Mouse (Mus musculus) embryonic facial prominence, embryonic 12.5 days (tissue): ENCODE data around the gene Stam. TPM values are rescaled to one million over a fixed set of nuclear protein-coding genes. Genes with fewer than 3 reads are reported as not detected.
"Not testable (repeated sequence)": the region's sequence is repeated elsewhere in the genome, so short reads cannot be mapped to it uniquely, and the experiment has no call there.

ENCODE experiments used
- ATAC-seq: fragments of 200-750 bp; cut with Nextera tagmentation; 2 replicates; pipeline ENCODE4 v1.8.0; 2017; ENCODE audit not compliant: insufficient number of reproducible peaks, insufficient read depth, low FRiP score, low TSS enrichment
- H3K27ac ChIP-seq: fragments of 300-500 bp; sonication (generic); 2 replicates; pipeline ENCODE4 v1.5.1; 2016; ENCODE audit warnings: mild to moderate bottlenecking
- H3K27me3 ChIP-seq: fragments of 300-500 bp; sonication (generic); 2 replicates; pipeline ENCODE4 v1.6.1; 2016; ENCODE audit warnings: mild to moderate bottlenecking, moderate library complexity
- H3K36me3 ChIP-seq: fragments of 300-500 bp; sonication (generic); 2 replicates; pipeline ENCODE4 v1.6.1; 2016; ENCODE audit warnings: mild to moderate bottlenecking
- H3K4me1 ChIP-seq: fragments of 300-500 bp; sonication (generic); 2 replicates; pipeline ENCODE4 v1.6.1; 2016
- H3K4me2 ChIP-seq: fragments of 300-500 bp; sonication (generic); replicated peaks from 2 replicates; pipeline ENCODE4 v1.6.1; 2016; ENCODE audit warnings: mild to moderate bottlenecking, moderate library complexity
- H3K4me3 ChIP-seq: fragments of 300-500 bp; sonication (generic); 2 replicates; pipeline ENCODE4 v1.5.1; 2016; ENCODE audit warnings: mild to moderate bottlenecking
- H3K9ac ChIP-seq: fragments of 300-500 bp; sonication (generic); 2 replicates; pipeline ENCODE4 v1.6.1; 2016; ENCODE audit warnings: mild to moderate bottlenecking, moderate library complexity
- H3K9me3 ChIP-seq: fragments of 300-500 bp; sonication (generic); 2 replicates; pipeline ENCODE4 v1.6.1; 2016; ENCODE audit warnings: mild to moderate bottlenecking, moderate library complexity
- WGBS: fragments of 180-500 bp; shearing (Covaris S2); methylation state at CpG from one replicate; pipeline ENCODE4 v1.1.7; 2016; 5-methylcytosine and 5-hydroxymethylcytosine counted together
- polyA plus RNA-seq: library from polyadenylated mRNA; unstranded; fragments of >200 nt; fragmentation: Nextera tagmentation; extraction: Ambion mirVana; gene quantifications from 2 replicates; pipeline ENCODE4 v1.2.1, GENCODE M21; 2016

Stam gene
- polyA plus RNA-seq, 1 experiment from 2014 or later = 78.7 TPM

DNA sequence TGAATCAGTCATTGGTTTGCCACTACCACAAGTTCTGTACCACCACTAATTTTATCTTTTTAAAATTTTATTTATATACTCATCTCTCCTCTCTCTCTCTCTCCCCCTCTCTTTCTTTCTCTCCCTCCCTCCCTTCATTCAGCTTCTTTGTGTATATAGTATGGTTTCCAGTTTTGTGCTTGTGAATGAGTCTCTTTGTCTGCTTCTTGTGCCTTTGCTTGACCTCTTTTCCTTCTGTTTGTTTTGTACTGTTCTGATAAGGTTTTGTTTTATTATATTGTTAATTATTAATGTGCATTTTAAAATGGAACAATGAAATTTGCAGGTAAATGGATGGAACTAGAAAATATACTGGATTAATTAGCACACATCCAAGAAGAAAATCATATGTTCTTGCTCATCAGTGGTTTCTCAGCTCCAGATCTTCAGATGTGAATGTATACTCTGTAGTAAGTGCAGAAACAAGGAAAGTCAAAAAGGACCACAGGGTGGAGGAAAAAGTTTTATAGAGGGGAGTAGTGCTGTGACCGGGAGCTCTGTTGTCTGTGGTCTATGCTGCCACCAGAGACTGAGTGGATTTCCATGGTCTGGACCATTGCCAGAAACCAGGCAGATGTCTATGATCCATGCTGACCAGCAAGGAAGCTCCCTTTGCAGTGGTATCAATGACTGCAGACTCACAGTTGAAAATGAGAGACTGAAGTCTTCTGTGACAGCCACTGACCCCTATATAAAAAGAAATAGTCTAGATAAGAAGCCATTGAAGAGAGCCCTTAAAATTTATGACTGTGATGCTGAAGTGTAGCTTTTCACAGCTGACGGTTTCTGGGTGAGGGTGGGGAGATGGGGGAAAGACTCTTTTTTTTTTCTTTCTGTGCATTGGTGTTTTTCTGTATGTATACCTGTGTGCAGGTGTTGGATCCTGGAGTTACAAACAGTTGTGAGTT is 7.9 kb upstream of the Stam start:
- Histone ChIP-seq H3K9ac (no peak overlapping the region), H3K27me3 (no peaks in the 10 kb centered on the region), H3K4me2 (no peak overlapping the region), H3K9me3 (no peaks in the 10 kb centered on the region), H3K4me3 (no peak overlapping the region), H3K27ac (no peak overlapping the region), H3K4me1 (no peaks in the 10 kb centered on the region), H3K36me3 (no peaks in the 10 kb centered on the region)
- no peak for ATAC-seq
- WGBS = 80% methylated on average over 2 of the region's 2 CpGs

GRCm38 (mm10) chr2:14069027-14069426 is 4.9 kb upstream of the Stam start:
- no peak overlapping the region for H3K27ac ChIP-seq
- H3K9me3 ChIP-seq = no peaks in the 10 kb centered on the region
- H3K36me3 ChIP-seq = no peaks in the 10 kb centered on the region
- H3K4me2 ChIP-seq = no peak overlapping the region
- H3K27me3 ChIP-seq = no peaks in the 10 kb centered on the region
- peaks cover 3% of the 10 kb centered on the region; the same call in 1 of the 2 replicates for H3K4me1 ChIP-seq
- WGBS = 94% methylated on average over 2 of the region's 2 CpGs
- no peak for ATAC-seq
- H3K9ac ChIP-seq = no peak overlapping the region
- H3K4me3 ChIP-seq = no peak overlapping the region

DNA sequence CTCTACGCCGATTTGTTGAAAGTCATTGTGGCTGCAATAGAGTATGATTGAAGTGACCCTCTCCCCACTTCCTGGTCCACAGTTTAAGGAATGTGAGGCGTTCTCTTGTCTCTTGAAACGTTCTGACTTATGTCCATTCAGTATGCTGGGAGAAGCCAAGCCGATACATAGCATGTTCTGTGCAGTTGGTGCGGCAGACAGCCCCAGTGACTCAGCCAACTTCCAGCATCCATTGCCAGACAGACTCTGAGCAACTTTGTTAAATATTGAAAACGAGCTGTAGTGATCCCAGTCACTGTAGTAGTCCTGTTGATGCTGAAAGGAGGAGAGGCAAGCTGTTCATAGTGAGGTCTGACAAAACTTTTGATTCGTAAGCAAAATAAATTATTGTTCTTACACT is 3.4 kb upstream of the Stam start:
- Histone ChIP-seq H3K4me1 (peaks cover 9% of the 10 kb centered on the region), H3K27me3 (no peaks in the 10 kb centered on the region), H3K27ac (no peak overlapping the region), H3K4me3 (no peak overlapping the region), H3K9ac (no peak overlapping the region), H3K9me3 (no peaks in the 10 kb centered on the region), H3K36me3 (no peaks in the 10 kb centered on the region), H3K4me2 (no peak overlapping the region)
- no peak for ATAC-seq
- whole genome bisulfite sequencing = 83% methylated on average over 8 of the region's 8 CpGs

- Histone ChIP-seq H3K4me2 (peak overlapping the region; percentile 54), H3K4me3 (peak overlapping the region; percentile 83), H3K4me1 (peaks cover 13% of the 10 kb centered on the region), H3K36me3 (no peaks in the 10 kb centered on the region), H3K9ac (peak overlapping the region; percentile 89), H3K9me3 (no peaks in the 10 kb centered on the region), H3K27me3 (no peaks in the 10 kb centered on the region), H3K27ac (peak overlapping the region; percentile 92)
- no peak for ATAC-seq
- 20% methylated on average over 8 of the region's 8 CpGs for WGBS
These were observed 913 bp upstream of the Stam start for GRCm38 (mm10) chr2:14073008-14073361.

GRCm38 (mm10) chr2:14074221-14074901 is 463 bp downstream of the Stam start:
- H3K36me3 ChIP-seq = no peaks in the 10 kb centered on the region
- no peaks in the 10 kb centered on the region for H3K9me3 ChIP-seq
- H3K9ac ChIP-seq = peak overlapping the region; percentile 89
- H3K27me3 ChIP-seq = no peaks in the 10 kb centered on the region
- H3K27ac ChIP-seq = peak overlapping the region; percentile 92
- WGBS = under 1% methylated on average over 38 of the region's 38 CpGs
- H3K4me2 ChIP-seq = peak overlapping the region; percentile 54
- ATAC-seq = no peak; the same call in 1 of the 2 replicates
- H3K4me3 ChIP-seq = peak overlapping the region; percentile 83
- peaks cover 13% of the 10 kb centered on the region for H3K4me1 ChIP-seq

DNA sequence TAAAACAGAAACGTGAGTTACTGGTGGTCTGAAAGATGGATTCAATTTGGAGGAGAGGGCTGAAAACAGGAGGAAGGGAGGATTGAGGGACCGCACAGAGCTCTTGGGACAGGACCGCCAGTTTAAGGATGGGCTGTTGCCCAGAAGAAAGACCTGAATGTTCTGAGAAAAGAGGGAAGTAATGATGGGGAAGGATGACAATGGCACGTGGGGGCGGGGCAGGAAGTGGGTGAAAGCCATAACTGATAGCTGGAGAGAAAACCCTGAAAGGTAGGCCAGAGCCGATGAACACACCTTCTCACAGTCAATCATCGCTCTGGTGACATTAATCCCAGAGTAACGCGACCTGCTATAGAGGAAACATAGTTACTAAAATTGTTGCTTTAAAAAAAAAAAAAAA is 4.6 kb downstream of the Stam start:
- not testable (repeated sequence) for H3K27me3 ChIP-seq, H3K9ac ChIP-seq, H3K9me3 ChIP-seq, H3K4me1 ChIP-seq, H3K4me2 ChIP-seq, H3K4me3 ChIP-seq, H3K36me3 ChIP-seq, ATAC-seq, H3K27ac ChIP-seq
- 93% methylated on average over 9 of the region's 9 CpGs for WGBS

DNA sequence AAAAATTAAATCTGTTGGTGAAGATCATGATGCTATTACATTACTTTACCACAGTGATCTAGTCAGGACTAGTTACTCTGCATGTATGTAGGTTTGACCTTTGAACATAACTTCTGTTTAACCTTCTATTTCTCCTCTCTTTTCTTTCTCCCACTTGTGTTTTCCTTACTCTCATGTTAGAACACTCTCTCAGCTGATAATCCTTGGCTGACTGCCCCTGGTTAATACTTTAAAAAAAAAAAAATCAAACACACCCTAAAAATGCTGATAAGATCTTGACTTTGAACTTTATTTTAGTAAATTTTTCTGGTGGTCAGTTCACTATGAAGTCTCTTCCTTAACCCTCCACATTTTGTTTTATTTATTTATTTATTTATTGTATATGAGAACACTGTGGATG is 26.6 kb downstream of the Stam start:
- Histone ChIP-seq H3K27me3 (no peaks in the 10 kb centered on the region), H3K27ac (no peak overlapping the region), H3K9me3 (no peaks in the 10 kb centered on the region), H3K36me3 (peaks cover 8% of the 10 kb centered on the region), H3K4me3 (no peak overlapping the region), H3K9ac (no peak overlapping the region), H3K4me1 (no peaks in the 10 kb centered on the region), H3K4me2 (no peak overlapping the region)
- ATAC-seq = no peak

- H3K9me3 ChIP-seq = no peaks in the 10 kb centered on the region
- H3K4me3 ChIP-seq = no peak overlapping the region
- H3K4me1 ChIP-seq = no peaks in the 10 kb centered on the region
- no peak overlapping the region for H3K4me2 ChIP-seq
- H3K27me3 ChIP-seq = no peaks in the 10 kb centered on the region
- H3K36me3 ChIP-seq = peaks cover 8% of the 10 kb centered on the region; the same call in 1 of the 2 replicates
- 80% methylated on average over 2 of the region's 2 CpGs for WGBS
- no peak overlapping the region for H3K9ac ChIP-seq
- H3K27ac ChIP-seq = no peak overlapping the region
- ATAC-seq = no peak
These were observed 28.7 kb downstream of the Stam start for GRCm38 (mm10) chr2:14102603-14103002.

DNA sequence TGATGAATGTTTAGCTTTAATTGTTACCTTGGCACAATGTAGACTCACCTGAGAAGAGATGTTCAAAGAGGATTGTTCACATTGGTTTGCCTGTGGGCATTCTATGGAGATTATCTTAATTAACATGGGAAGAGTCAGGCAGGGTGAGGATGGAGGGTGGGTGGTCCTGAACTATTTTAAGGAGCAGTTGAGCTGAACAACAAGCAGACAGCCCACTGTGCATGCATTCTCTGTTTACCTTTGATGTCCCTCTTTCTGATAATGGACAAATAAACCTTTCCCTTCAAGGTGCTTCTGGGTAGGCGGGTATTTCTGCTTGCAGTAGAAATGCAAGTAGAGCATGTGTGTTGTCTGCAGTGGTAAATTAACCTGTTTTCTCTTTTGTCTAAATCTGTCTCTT is 30.0 kb downstream of the Stam start:
- H3K4me1 ChIP-seq = no peaks in the 10 kb centered on the region
- no peak overlapping the region for H3K4me3 ChIP-seq
- H3K9me3 ChIP-seq = no peaks in the 10 kb centered on the region
- no peak for ATAC-seq
- H3K27me3 ChIP-seq = no peaks in the 10 kb centered on the region
- peaks cover 12% of the 10 kb centered on the region for H3K36me3 ChIP-seq
- H3K4me2 ChIP-seq = no peak overlapping the region
- no peak overlapping the region for H3K27ac ChIP-seq
- 86% methylated on average over 1 of the region's 1 CpGs for WGBS
- H3K9ac ChIP-seq = no peak overlapping the region

GRCm38 (mm10) chr2:14107673-14108072 is 33.8 kb downstream of the Stam start:
- ATAC-seq = no peak
- no peak overlapping the region for H3K4me2 ChIP-seq
- H3K27me3 ChIP-seq = no peaks in the 10 kb centered on the region

DNA sequence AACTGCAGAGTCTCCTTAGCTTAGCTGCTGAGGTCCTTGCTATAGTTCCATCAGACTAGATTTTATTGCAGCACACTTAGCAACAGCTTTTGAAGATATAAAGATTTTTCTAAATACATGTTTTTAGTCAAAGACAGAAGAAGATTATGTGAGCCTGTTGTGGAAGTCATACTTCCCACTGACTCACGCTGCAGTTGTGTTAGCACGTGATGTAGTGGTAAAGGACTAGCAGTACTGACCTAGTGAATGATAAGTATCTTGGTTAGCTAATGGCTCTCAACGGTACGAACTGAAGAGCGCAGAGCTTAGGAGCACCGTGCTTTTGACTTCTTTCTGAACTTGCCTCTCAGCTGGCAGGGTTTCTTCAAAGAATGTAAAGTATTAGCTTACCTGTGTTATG is 52.5 kb downstream of the Stam start:
- no peak overlapping the region for H3K9ac ChIP-seq
- H3K27me3 ChIP-seq = no peaks in the 10 kb centered on the region
- WGBS = 90% methylated on average over 6 of the region's 6 CpGs
- no peak for ATAC-seq
- H3K36me3 ChIP-seq = peaks cover 27% of the 10 kb centered on the region
- no peak overlapping the region for H3K27ac ChIP-seq
- H3K4me3 ChIP-seq = no peak overlapping the region
- no peaks in the 10 kb centered on the region for H3K9me3 ChIP-seq
- H3K4me1 ChIP-seq = no peaks in the 10 kb centered on the region
- no peak overlapping the region for H3K4me2 ChIP-seq

More at GRCm38 (mm10) chr2:14107673-14108072, 33.8 kb downstream of the Stam start:
- 83% methylated on average over 3 of the region's 3 CpGs for WGBS
- Histone ChIP-seq H3K9ac (no peak overlapping the region), H3K9me3 (no peaks in the 10 kb centered on the region), H3K4me1 (no peaks in the 10 kb centered on the region), H3K27ac (no peak overlapping the region), H3K4me3 (no peak overlapping the region), H3K36me3 (peaks cover 9% of the 10 kb centered on the region)

- no peak overlapping the region for H3K4me2 ChIP-seq
- no peak overlapping the region for H3K9ac ChIP-seq
- H3K27me3 ChIP-seq = no peaks in the 10 kb centered on the region
- 56% methylated on average over 3 of the region's 3 CpGs for WGBS
- H3K9me3 ChIP-seq = no peaks in the 10 kb centered on the region
- H3K27ac ChIP-seq = no peak overlapping the region
- peaks cover 38% of the 10 kb centered on the region for H3K36me3 ChIP-seq
- H3K4me3 ChIP-seq = no peak overlapping the region
- no peak for ATAC-seq
- H3K4me1 ChIP-seq = no peaks in the 10 kb centered on the region
These were observed 53.7 kb downstream of the Stam start for GRCm38 (mm10) chr2:14127629-14128028.
